Mouse (Mus musculus): ENCODE results near the gene Kdelr2.

Kdelr2 gene

GRCm38 (mm10) chr5:143470421-143471164 lies 67.0 kb downstream of the Kdelr2 start:
- no peak for DNase-seq (ENCODE audit: low read depth, low spot score)

DNA sequence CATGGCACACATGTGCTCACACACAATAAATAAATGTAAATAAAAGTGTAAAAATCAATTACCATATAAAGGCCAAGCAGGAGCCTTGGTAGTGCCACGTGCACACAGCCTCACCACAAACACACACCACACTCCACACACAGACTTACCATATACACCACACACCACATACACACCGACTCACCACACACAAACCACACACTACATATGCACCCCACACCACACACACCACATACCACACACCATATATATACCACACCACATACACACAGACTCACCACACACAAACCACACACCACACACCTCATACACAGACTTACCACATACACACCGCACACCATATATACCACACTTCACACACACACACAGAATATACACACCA lies 67.5 kb downstream of the Kdelr2 start:
- DNase-seq (ENCODE audit: low read depth, low spot score), result no peak

Measured in CD4-positive helper T cell, adult 2 months (primary cell).